Mouse (Mus musculus): Measurements from ENCODE around the gene Mcl1. TPM values are rescaled to one million over a fixed set of nuclear protein-coding genes. Genes with fewer than 3 reads are reported as not detected.

Mcl1 gene
- polyA plus RNA-seq, 1 experiment from 2014 or later = 75.7 TPM

GRCm38 (mm10) chr3:95660788-95661478, 2.3 kb downstream of the Mcl1 start:
- peak overlapping the region; percentile 99 for H3K4me3 ChIP-seq (ENCODE audit: low read depth, low read length)
- DNase-seq (ENCODE audit: low spot score) (no peak), ATAC-seq (ENCODE audit: insufficient read depth, low FRiP score, low TSS enrichment) (no peak)
- H3K27me3 ChIP-seq (ENCODE audit: control insufficient read depth, insufficient read depth, low read length) = no peaks in the 10 kb centered on the region
- H3K4me2 ChIP-seq (ENCODE audit: low read depth) = peak overlapping the region; percentile 82
- no peaks in the 10 kb centered on the region for H3K9me3 ChIP-seq (ENCODE audit: control insufficient read depth, low read length)
- H3K36me3 ChIP-seq (ENCODE audit: control insufficient read depth, insufficient read depth, low read length) = peaks cover 6% of the 10 kb centered on the region; the same call in 1 of the 2 replicates
- no peak overlapping the region for H3K27ac ChIP-seq (ENCODE audit: low read depth, low read length)
- H3K9ac ChIP-seq (ENCODE audit: low read length) = peak overlapping the region; percentile 99
- peaks cover 18% of the 10 kb centered on the region for H3K4me1 ChIP-seq (ENCODE audit: control insufficient read depth, insufficient read depth, low read length)
- 67% methylated on average over 2 of the region's 2 CpGs for WGBS

- H3K9ac ChIP-seq (ENCODE audit: low read length) = no peak overlapping the region
- peaks cover 18% of the 10 kb centered on the region for H3K4me1 ChIP-seq (ENCODE audit: control insufficient read depth, insufficient read depth, low read length)
- H3K36me3 ChIP-seq (ENCODE audit: control insufficient read depth, insufficient read depth, low read length) = peaks cover 6% of the 10 kb centered on the region; the same call in 1 of the 2 replicates
- H3K4me3 ChIP-seq (ENCODE audit: low read depth, low read length) = no peak overlapping the region
- no peak overlapping the region for H3K4me2 ChIP-seq (ENCODE audit: low read depth)
- DNase-seq (ENCODE audit: low spot score) = no peak
- no peak for ATAC-seq (ENCODE audit: insufficient read depth, low FRiP score, low TSS enrichment)
- no peak overlapping the region for H3K27ac ChIP-seq (ENCODE audit: low read depth, low read length)
- no peaks in the 10 kb centered on the region for H3K27me3 ChIP-seq (ENCODE audit: control insufficient read depth, insufficient read depth, low read length)
- H3K9me3 ChIP-seq (ENCODE audit: control insufficient read depth, low read length) = no peaks in the 10 kb centered on the region
- WGBS = 74% methylated on average over 7 of the region's 7 CpGs
Observed at GRCm38 (mm10) chr3:95661945-95662715, 3.5 kb downstream of the Mcl1 start.

GRCm38 (mm10) chr3:95662724-95663449, 4.3 kb downstream of the Mcl1 start:
- Histone ChIP-seq H3K9me3 (ENCODE audit: control insufficient read depth, low read length) (no peaks in the 10 kb centered on the region), H3K4me3 (ENCODE audit: low read depth, low read length) (no peak overlapping the region), H3K27ac (ENCODE audit: low read depth, low read length) (no peak overlapping the region), H3K4me2 (ENCODE audit: low read depth) (no peak overlapping the region), H3K27me3 (ENCODE audit: control insufficient read depth, insufficient read depth, low read length) (no peaks in the 10 kb centered on the region), H3K4me1 (ENCODE audit: control insufficient read depth, insufficient read depth, low read length) (peaks cover 23% of the 10 kb centered on the region), H3K9ac (ENCODE audit: low read length) (no peak overlapping the region), H3K36me3 (ENCODE audit: control insufficient read depth, insufficient read depth, low read length) (peaks cover 6% of the 10 kb centered on the region; the same call in 1 of the 2 replicates)
- no peak for DNase-seq (ENCODE audit: low spot score)
- 81% methylated on average over 7 of the region's 7 CpGs for WGBS
- ATAC-seq (ENCODE audit: insufficient read depth, low FRiP score, low TSS enrichment) = no peak

GRCm38 (mm10) chr3:95663486-95663885, 4.9 kb downstream of the Mcl1 start:
- Histone ChIP-seq H3K9me3 (ENCODE audit: control insufficient read depth, low read length) (no peaks in the 10 kb centered on the region), H3K27me3 (ENCODE audit: control insufficient read depth, insufficient read depth, low read length) (no peaks in the 10 kb centered on the region), H3K4me1 (ENCODE audit: control insufficient read depth, insufficient read depth, low read length) (peaks cover 23% of the 10 kb centered on the region), H3K4me2 (ENCODE audit: low read depth) (no peak overlapping the region), H3K36me3 (ENCODE audit: control insufficient read depth, insufficient read depth, low read length) (peaks cover 6% of the 10 kb centered on the region; the same call in 1 of the 2 replicates), H3K27ac (ENCODE audit: low read depth, low read length) (no peak overlapping the region), H3K4me3 (ENCODE audit: low read depth, low read length) (no peak overlapping the region), H3K9ac (ENCODE audit: low read length) (no peak overlapping the region)
- DNase-seq (ENCODE audit: low spot score) (no peak), ATAC-seq (ENCODE audit: insufficient read depth, low FRiP score, low TSS enrichment) (no peak)
- WGBS = 93% methylated on average over 2 of the region's 2 CpGs

- Histone ChIP-seq H3K36me3 (ENCODE audit: control insufficient read depth, insufficient read depth, low read length) (peaks cover 6% of the 10 kb centered on the region; the same call in 1 of the 2 replicates), H3K4me2 (ENCODE audit: low read depth) (no peak overlapping the region), H3K27ac (ENCODE audit: low read depth, low read length) (no peak overlapping the region)
Observed at GRCm38 (mm10) chr3:95663969-95664608, 5.5 kb downstream of the Mcl1 start.

GRCm38 (mm10) chr3:95664940-95665352, 6.4 kb downstream of the Mcl1 start:
- H3K4me3 ChIP-seq (ENCODE audit: low read depth, low read length) = no peak overlapping the region
- no peak overlapping the region for H3K27ac ChIP-seq (ENCODE audit: low read depth, low read length)
- DNase-seq (ENCODE audit: low spot score) = no peak
- ATAC-seq (ENCODE audit: insufficient read depth, low FRiP score, low TSS enrichment) = no peak
- H3K9me3 ChIP-seq (ENCODE audit: control insufficient read depth, low read length) = no peaks in the 10 kb centered on the region
- peaks cover 23% of the 10 kb centered on the region for H3K4me1 ChIP-seq (ENCODE audit: control insufficient read depth, insufficient read depth, low read length)
- WGBS = 90% methylated on average over 4 of the region's 4 CpGs
- no peak overlapping the region for H3K9ac ChIP-seq (ENCODE audit: low read length)
- H3K36me3 ChIP-seq (ENCODE audit: control insufficient read depth, insufficient read depth, low read length) = peaks cover 9% of the 10 kb centered on the region
- H3K4me2 ChIP-seq (ENCODE audit: low read depth) = no peak overlapping the region
- H3K27me3 ChIP-seq (ENCODE audit: control insufficient read depth, insufficient read depth, low read length) = no peaks in the 10 kb centered on the region

More at GRCm38 (mm10) chr3:95663969-95664608, 5.5 kb downstream of the Mcl1 start:
- WGBS = 90% methylated on average over 3 of the region's 3 CpGs
- Histone ChIP-seq H3K4me1 (ENCODE audit: control insufficient read depth, insufficient read depth, low read length) (peaks cover 23% of the 10 kb centered on the region), H3K4me3 (ENCODE audit: low read depth, low read length) (no peak overlapping the region), H3K9me3 (ENCODE audit: control insufficient read depth, low read length) (no peaks in the 10 kb centered on the region), H3K27me3 (ENCODE audit: control insufficient read depth, insufficient read depth, low read length) (no peaks in the 10 kb centered on the region), H3K9ac (ENCODE audit: low read length) (no peak overlapping the region)
- ATAC-seq (ENCODE audit: insufficient read depth, low FRiP score, low TSS enrichment) = no peak
- DNase-seq (ENCODE audit: low spot score) = no peak

- no peaks in the 10 kb centered on the region for H3K27me3 ChIP-seq (ENCODE audit: control insufficient read depth, insufficient read depth, low read length)
- no peak overlapping the region for H3K9ac ChIP-seq (ENCODE audit: low read length)
- no peak for DNase-seq (ENCODE audit: low spot score)
- no peak overlapping the region for H3K4me2 ChIP-seq (ENCODE audit: low read depth)
- peaks cover 6% of the 10 kb centered on the region for H3K36me3 ChIP-seq (ENCODE audit: control insufficient read depth, insufficient read depth, low read length)
- H3K9me3 ChIP-seq (ENCODE audit: control insufficient read depth, low read length) = no peaks in the 10 kb centered on the region
- peaks cover 13% of the 10 kb centered on the region for H3K4me1 ChIP-seq (ENCODE audit: control insufficient read depth, insufficient read depth, low read length)
- no peak overlapping the region for H3K4me3 ChIP-seq (ENCODE audit: low read depth, low read length)
- 61% methylated on average over 6 of the region's 6 CpGs for WGBS
- ATAC-seq (ENCODE audit: insufficient read depth, low FRiP score, low TSS enrichment) = no peak
- no peak overlapping the region for H3K27ac ChIP-seq (ENCODE audit: low read depth, low read length)
Observed at GRCm38 (mm10) chr3:95666124-95666844, 7.7 kb downstream of the Mcl1 start.

- no peak for ATAC-seq (ENCODE audit: insufficient read depth, low FRiP score, low TSS enrichment)
- DNase-seq (ENCODE audit: low spot score) = no peak
- Histone ChIP-seq H3K9me3 (ENCODE audit: control insufficient read depth, low read length) (no peaks in the 10 kb centered on the region), H3K36me3 (ENCODE audit: control insufficient read depth, insufficient read depth, low read length) (peaks cover 6% of the 10 kb centered on the region), H3K27me3 (ENCODE audit: control insufficient read depth, insufficient read depth, low read length) (no peaks in the 10 kb centered on the region), H3K4me3 (ENCODE audit: low read depth, low read length) (no peak overlapping the region), H3K4me2 (ENCODE audit: low read depth) (no peak overlapping the region), H3K4me1 (ENCODE audit: control insufficient read depth, insufficient read depth, low read length) (peaks cover 11% of the 10 kb centered on the region), H3K27ac (ENCODE audit: low read depth, low read length) (peak overlapping the region; percentile 20; the same call in 1 of the 2 replicates), H3K9ac (ENCODE audit: low read length) (no peak overlapping the region)
- 76% methylated on average over 4 of the region's 4 CpGs for WGBS
Observed at GRCm38 (mm10) chr3:95667521-95667920, 8.9 kb downstream of the Mcl1 start.

Data from neural tube, embryonic 11.5 days (tissue).